Mouse (Mus musculus) heart, adult 2 months (tissue): ENCODE measurements around the gene Tnfrsf12a.

Experiments
- EP300 ChIP-seq: fragments of 200-500 bp; IDR thresholded peaks from 2 replicates; pipeline ENCODE4 v1.6.1; 2011; ENCODE audit warnings: low read depth, low read length, control low read depth; ENCODE audit not compliant: insufficient read depth
- POLR2A ChIP-seq: fragments of 200-500 bp; IDR thresholded peaks from 2 replicates; pipeline ENCODE4 v1.6.1; 2011; ENCODE audit warnings: mild to moderate bottlenecking, low read depth, low read length, control low read depth; ENCODE audit not compliant: insufficient read depth

DNA sequence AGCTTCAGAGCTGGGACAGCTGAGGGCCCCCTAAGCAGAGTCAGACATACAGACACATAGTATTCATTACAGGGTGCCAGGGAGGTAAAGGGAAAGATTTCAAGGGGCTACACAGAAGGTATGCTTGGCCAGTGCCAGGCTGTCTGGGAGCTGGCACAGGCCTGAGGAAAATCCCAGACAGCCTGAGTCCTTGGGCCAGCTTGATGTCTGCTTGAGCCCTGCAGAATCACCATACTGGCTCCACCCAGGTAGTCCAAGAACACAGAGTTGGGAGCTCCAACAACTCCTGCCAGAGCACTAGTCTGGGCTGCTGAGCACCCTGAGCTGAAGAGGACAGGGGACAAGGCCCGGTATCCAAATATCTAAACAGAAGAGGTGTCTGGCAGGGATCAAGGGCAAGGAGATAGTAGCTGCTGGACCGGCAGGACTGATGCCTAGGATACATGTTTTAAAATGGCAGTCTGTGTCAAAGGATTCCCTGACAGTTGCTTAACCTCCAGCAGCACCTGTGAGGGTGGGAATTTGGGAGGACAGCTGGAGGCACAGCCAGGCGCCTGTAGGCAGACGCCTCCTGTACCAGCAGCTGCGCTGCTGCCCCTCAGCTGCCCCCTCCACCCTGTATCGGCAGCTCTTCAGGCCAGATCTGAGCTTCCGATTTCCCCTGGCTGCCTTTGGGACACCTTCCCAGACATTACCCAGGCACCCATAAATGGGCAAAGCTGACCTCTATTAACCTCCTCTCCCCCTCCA lies 45.3 kb upstream of the Tnfrsf12a start, which contains the start of gene 1520401A03Rik:
- TF ChIP-seq POLR2A (no peak), EP300 (no peak)
